Mouse (Mus musculus): ENCODE results near the gene Bcl6. TPM values are rescaled to one million over a fixed set of nuclear protein-coding genes. Genes with fewer than 3 reads are reported as not detected.

Bcl6 gene
- polyA plus RNA-seq, 1 experiment from 2014 or later = 0.02 TPM

GRCm38 (mm10) chr16:23963896-23964668, 24.6 kb downstream of the Bcl6 start:
- WGBS = 80% methylated on average over 22 of the region's 22 CpGs
- Histone ChIP-seq H3K4me1 (peaks cover 18% of the 10 kb centered on the region), H3K4me3 (no peak overlapping the region), H3K27ac (replicated peaks) (no peak overlapping the region), H3K27me3 (ENCODE audit: low read depth, poor library complexity, severe bottlenecking) (no peaks in the 10 kb centered on the region), H3K36me3 (no peaks in the 10 kb centered on the region), H3K9me3 (replicated peaks) (no peaks in the 10 kb centered on the region; the same call in 1 of the 2 replicates)
- no peak for DNase-seq (ENCODE audit: low spot score)

GRCm38 (mm10) chr16:23962401-23962800, 26.3 kb downstream of the Bcl6 start:
- H3K27me3 ChIP-seq (ENCODE audit: low read depth, poor library complexity, severe bottlenecking) = no peaks in the 10 kb centered on the region
- peaks cover 15% of the 10 kb centered on the region for H3K4me1 ChIP-seq
- H3K9me3 ChIP-seq (replicated peaks) = no peaks in the 10 kb centered on the region; the same call in 1 of the 2 replicates
- WGBS = 86% methylated on average over 2 of the region's 2 CpGs
- H3K36me3 ChIP-seq = no peaks in the 10 kb centered on the region
- no peak for DNase-seq (ENCODE audit: low spot score)
- no peak overlapping the region for H3K4me3 ChIP-seq
- H3K27ac ChIP-seq (replicated peaks) = no peak overlapping the region

GRCm38 (mm10) chr16:23958938-23959337, 29.7 kb downstream of the Bcl6 start:
- Histone ChIP-seq H3K27me3 (ENCODE audit: low read depth, poor library complexity, severe bottlenecking) (no peaks in the 10 kb centered on the region), H3K4me3 (no peak overlapping the region), H3K9me3 (replicated peaks) (no peaks in the 10 kb centered on the region), H3K27ac (replicated peaks) (no peak overlapping the region), H3K4me1 (peaks cover 3% of the 10 kb centered on the region), H3K36me3 (no peaks in the 10 kb centered on the region)
- DNase-seq (ENCODE audit: low spot score) = no peak

DNA sequence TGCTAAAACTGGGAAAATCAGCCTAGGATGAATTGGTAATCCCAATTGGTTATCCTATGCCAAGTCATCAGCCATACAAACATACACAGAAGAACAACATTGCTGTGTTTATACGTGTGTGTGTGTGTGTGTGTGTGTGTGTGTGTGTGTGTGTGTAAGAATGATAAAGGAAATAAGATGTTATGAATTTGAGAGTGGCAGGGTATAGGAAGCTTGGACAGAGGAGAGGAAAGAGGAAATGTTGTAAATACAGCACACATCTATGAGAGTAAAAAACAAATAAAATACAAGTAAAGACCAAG, 34.7 kb downstream of the Bcl6 start:
- 17% methylated on average over 1 of the region's 1 CpGs for WGBS
- H3K27ac ChIP-seq (replicated peaks) = no peak overlapping the region
- H3K36me3 ChIP-seq = no peaks in the 10 kb centered on the region
- no peaks in the 10 kb centered on the region for H3K9me3 ChIP-seq (replicated peaks)
- H3K27me3 ChIP-seq (ENCODE audit: low read depth, poor library complexity, severe bottlenecking) = no peaks in the 10 kb centered on the region
- DNase-seq (ENCODE audit: low spot score) = no peak
- no peak overlapping the region for H3K4me3 ChIP-seq
- H3K4me1 ChIP-seq = no peaks in the 10 kb centered on the region

DNA sequence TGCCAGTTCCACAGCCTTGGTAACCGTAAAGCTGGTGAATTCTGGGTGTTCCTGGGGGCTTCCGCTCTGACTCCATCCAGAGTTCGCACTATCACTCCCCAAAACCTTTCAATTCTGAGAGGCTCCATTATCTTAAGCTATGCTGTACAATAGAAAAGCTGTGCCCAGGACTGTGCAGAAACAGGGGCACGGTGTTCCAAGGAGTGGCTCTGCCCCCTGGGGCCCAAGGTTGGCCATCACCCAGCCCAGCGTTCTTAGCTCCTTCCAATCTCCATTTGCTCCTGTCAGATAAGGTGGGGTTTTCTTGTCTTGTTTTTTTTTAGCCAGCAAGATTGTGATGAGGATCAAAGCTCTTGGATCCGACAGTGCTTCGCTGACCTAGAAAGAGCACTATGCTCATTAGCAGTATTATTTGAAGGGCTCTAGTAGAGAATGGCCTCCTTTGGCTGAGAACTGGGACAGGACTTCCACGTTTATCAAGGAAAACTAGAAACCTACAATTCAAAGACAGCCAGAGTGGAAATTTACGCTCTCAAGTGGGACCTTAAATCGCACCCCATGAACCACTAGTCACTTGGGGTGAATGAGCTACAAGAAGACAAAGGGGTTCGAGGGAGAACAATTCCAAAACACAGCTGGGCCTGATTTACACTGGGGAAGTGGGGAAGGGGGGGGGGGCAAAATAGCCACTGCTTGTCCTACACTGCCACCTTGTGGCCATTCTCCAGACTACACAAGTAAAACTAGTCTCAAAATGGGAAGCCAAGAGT, 35.3 kb downstream of the Bcl6 start:
- Histone ChIP-seq H3K36me3 (no peaks in the 10 kb centered on the region), H3K4me1 (no peaks in the 10 kb centered on the region), H3K4me3 (no peak overlapping the region), H3K27ac (replicated peaks) (no peak overlapping the region), H3K9me3 (replicated peaks) (no peaks in the 10 kb centered on the region), H3K27me3 (ENCODE audit: low read depth, poor library complexity, severe bottlenecking) (no peaks in the 10 kb centered on the region)
- 57% methylated on average over 11 of the region's 11 CpGs for WGBS
- DNase-seq (ENCODE audit: low spot score) = peak; percentile 67

DNA sequence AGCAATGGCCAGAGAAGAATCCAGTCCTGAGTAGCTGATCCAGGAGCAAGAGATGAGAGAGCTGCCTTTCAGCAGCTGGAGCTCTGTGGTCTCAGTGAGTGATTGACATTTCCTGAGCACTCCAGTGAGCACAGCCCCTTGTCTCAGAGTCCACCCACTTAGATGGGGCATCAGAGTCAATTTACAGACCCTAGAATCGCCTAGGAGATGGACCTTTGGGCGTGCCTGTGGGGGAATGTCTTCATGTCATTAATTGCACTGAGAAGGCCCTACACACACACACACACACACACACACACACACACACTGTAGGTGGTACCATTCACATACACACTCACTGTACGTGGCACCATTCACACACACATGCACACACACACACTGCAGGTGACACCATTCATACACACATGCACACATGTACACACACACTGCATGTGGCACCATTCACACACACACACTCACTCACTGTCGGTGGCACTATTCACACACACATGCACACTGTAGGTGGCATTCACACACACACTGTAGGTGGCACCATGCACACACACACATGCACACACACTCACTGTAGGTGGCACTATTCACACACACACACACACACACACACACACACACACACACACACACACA, 36.4 kb downstream of the Bcl6 start:
- Histone ChIP-seq H3K27ac (replicated peaks) (no peak overlapping the region), H3K9me3 (replicated peaks) (no peaks in the 10 kb centered on the region), H3K4me3 (no peak overlapping the region), H3K36me3 (no peaks in the 10 kb centered on the region), H3K4me1 (no peaks in the 10 kb centered on the region), H3K27me3 (ENCODE audit: low read depth, poor library complexity, severe bottlenecking) (no peaks in the 10 kb centered on the region)
- no peak for DNase-seq (ENCODE audit: low spot score)
- WGBS = 86% methylated on average over 4 of the region's 4 CpGs

- no peaks in the 10 kb centered on the region for H3K36me3 ChIP-seq
- no peaks in the 10 kb centered on the region for H3K27me3 ChIP-seq (ENCODE audit: low read depth, poor library complexity, severe bottlenecking)
- H3K9me3 ChIP-seq (replicated peaks) = no peaks in the 10 kb centered on the region
- WGBS = 92% methylated on average over 6 of the region's 6 CpGs
- no peak overlapping the region for H3K4me3 ChIP-seq
- H3K27ac ChIP-seq (replicated peaks) = no peak overlapping the region
- H3K4me1 ChIP-seq = no peaks in the 10 kb centered on the region
- DNase-seq (ENCODE audit: low spot score) = no peak
Observed at GRCm38 (mm10) chr16:23947654-23948053, 41.0 kb downstream of the Bcl6 start.

- H3K36me3 ChIP-seq = no peaks in the 10 kb centered on the region
- H3K27me3 ChIP-seq (ENCODE audit: low read depth, poor library complexity, severe bottlenecking) = no peaks in the 10 kb centered on the region
- H3K9me3 ChIP-seq (replicated peaks) = no peaks in the 10 kb centered on the region
- DNase-seq (ENCODE audit: low spot score) = no peak
- WGBS = 86% methylated on average over 3 of the region's 3 CpGs
- no peaks in the 10 kb centered on the region for H3K4me1 ChIP-seq
- no peak overlapping the region for H3K4me3 ChIP-seq
- H3K27ac ChIP-seq (replicated peaks) = no peak overlapping the region
Observed at GRCm38 (mm10) chr16:23944801-23945200, 43.9 kb downstream of the Bcl6 start.

GRCm38 (mm10) chr16:23934397-23934796, 54.3 kb downstream of the Bcl6 start:
- H3K9me3 ChIP-seq (replicated peaks) = no peaks in the 10 kb centered on the region
- no peaks in the 10 kb centered on the region for H3K36me3 ChIP-seq
- H3K27ac ChIP-seq (replicated peaks) = no peak overlapping the region
- H3K4me1 ChIP-seq = no peaks in the 10 kb centered on the region
- no peak overlapping the region for H3K4me3 ChIP-seq
- no peaks in the 10 kb centered on the region for H3K27me3 ChIP-seq (ENCODE audit: low read depth, poor library complexity, severe bottlenecking)
- 86% methylated on average over 2 of the region's 2 CpGs for WGBS
- DNase-seq (ENCODE audit: low spot score) = no peak

DNA sequence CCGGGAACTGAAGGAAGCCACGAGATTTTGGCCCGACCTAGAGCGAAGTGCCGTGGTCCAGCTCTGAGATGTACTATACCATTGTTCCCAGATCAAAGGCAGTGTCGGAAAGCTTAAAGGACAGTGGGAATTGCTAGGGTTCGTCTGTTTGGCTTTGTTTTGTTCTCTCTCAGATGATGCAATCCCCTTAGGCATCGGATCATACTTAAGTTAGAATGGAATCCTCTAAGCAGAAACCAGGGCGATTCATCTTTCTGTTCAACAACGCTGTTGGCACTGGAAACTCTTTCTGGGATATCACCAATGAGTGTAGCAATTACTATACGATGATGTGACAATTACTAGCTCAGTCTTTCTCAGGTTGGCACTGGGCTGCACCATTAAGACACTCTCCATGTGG, 56.4 kb downstream of the Bcl6 start, which contains the start of gene Rtp2:
TSS of gene Rtp2 (minus strand) at position 101 of the 400 bp plus-strand sequence.
- Histone ChIP-seq H3K4me1 (no peaks in the 10 kb centered on the region), H3K9me3 (replicated peaks) (no peaks in the 10 kb centered on the region), H3K27ac (replicated peaks) (no peak within 1 kb of the TSS), H3K27me3 (ENCODE audit: low read depth, poor library complexity, severe bottlenecking) (no peaks in the 10 kb centered on the region), H3K4me3 (no peak within 1 kb of the TSS), H3K36me3 (no peaks in the 10 kb centered on the region)
- no peak for DNase-seq (ENCODE audit: low spot score)
- 76% methylated on average over 11 of the region's 11 CpGs for WGBS

DNA sequence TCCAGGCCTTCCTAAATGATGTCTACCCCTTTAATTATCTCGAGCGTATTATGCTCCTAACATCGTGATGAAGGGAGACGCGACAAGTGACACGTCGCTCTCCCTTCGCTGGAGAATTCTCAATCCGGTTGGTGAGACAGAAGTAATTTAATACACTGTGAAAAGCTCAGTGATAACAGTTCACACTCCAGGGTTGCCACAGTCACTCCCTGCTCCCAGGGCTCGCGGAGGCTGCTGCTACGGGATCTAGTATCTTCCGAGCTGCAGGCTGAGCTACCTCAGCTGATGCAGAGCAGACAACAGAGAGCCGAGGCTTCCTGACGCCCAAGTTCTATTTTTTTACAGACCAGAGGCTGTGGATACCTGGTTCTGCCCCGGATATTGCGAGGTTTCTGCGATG, 57.4 kb downstream of the Bcl6 start:
- DNase-seq (ENCODE audit: low spot score) = no peak
- Histone ChIP-seq H3K36me3 (no peaks in the 10 kb centered on the region), H3K4me3 (no peak overlapping the region), H3K27ac (replicated peaks) (no peak overlapping the region), H3K4me1 (no peaks in the 10 kb centered on the region), H3K27me3 (ENCODE audit: low read depth, poor library complexity, severe bottlenecking) (no peaks in the 10 kb centered on the region), H3K9me3 (replicated peaks) (no peaks in the 10 kb centered on the region)
- 91% methylated on average over 18 of the region's 18 CpGs for WGBS

DNA sequence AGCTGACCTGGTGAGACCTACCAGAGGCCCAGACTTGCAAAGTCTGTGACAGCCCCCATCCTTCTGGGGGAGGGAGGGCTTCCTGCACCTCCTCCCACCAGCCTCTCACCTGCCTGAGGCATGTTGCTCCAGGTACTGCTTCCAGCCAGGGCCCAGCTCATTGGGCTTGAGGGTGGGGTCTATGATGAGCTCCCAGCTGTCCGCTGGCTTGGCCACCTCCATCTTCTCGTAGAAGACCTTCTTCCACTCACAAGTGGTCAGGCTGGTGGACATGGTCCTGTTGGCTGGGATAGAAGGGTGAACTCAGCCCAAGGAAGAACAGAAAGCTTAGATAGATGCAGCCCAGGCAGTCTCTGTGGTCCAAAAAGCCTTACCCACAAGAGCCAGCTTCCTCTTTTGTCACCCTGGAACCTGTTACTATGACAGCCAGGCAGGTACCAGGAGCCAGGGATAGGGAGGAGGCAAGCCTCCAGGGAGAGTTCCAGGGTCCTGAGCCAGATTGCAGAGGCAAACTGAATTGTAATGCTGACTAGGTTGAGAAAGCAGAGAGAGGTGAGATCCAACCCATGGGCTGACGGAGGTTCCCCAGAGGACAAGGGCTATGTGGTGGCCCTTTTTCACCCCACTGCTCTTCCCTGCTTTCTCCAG, 58.1 kb downstream of the Bcl6 start:
- Histone ChIP-seq H3K4me3 (no peak overlapping the region), H3K4me1 (no peaks in the 10 kb centered on the region), H3K36me3 (no peaks in the 10 kb centered on the region), H3K27ac (replicated peaks) (no peak overlapping the region), H3K27me3 (ENCODE audit: low read depth, poor library complexity, severe bottlenecking) (no peaks in the 10 kb centered on the region), H3K9me3 (replicated peaks) (no peaks in the 10 kb centered on the region)
- 83% methylated on average over 3 of the region's 3 CpGs for WGBS
- no peak for DNase-seq (ENCODE audit: low spot score)
